Mouse (Mus musculus) liver, postnatal 0 days (tissue): Measurements from ENCODE around the gene Svs1.

Source experiments
- CTCF ChIP-seq: sonication (generic); IDR thresholded peaks from 2 replicates; pipeline ENCODE4 v1.5.1; 2016; ENCODE audit warnings: antibody characterized with exemption, low read depth
- EP300 ChIP-seq: IDR thresholded peaks from 2 replicates; pipeline ENCODE4 v1.6.1; 2016; ENCODE audit warnings: antibody characterized with exemption, low read depth, mild to moderate bottlenecking

GRCm38 (mm10) chr6:49026496-49026895 is 39.8 kb downstream of the Svs1 start:
- TF ChIP-seq CTCF (no peak), EP300 (no peak)
